Mouse (Mus musculus) intestine, embryonic 15.5 days (tissue): ENCODE measurements at regions not wholly inside any gene's neighbourhood (a gene's known extent, or its start where the extent isn't known, plus 50 kb on each side); places are given as distances from the start of the nearest gene placed in this dataset.

Experiments
- ATAC-seq: fragments of 200-750 bp; cut with Nextera tagmentation; 2 replicates; pipeline ENCODE4 v1.8.0; 2017; ENCODE audit warnings: moderate TSS enrichment, moderate library complexity
- H3K27ac ChIP-seq: fragments of 300-500 bp; sonication (generic); 2 replicates; pipeline ENCODE4 v1.5.1; 2015; ENCODE audit warnings: mild to moderate bottlenecking, inconsistent platforms
- H3K27me3 ChIP-seq: fragments of 300-500 bp; sonication (generic); replicated peaks from 2 replicates; pipeline ENCODE4 v1.6.1; 2015; ENCODE audit warnings: inconsistent platforms
- H3K36me3 ChIP-seq: fragments of 300-500 bp; sonication (generic); 2 replicates; pipeline ENCODE4 v1.6.1; 2015; ENCODE audit warnings: inconsistent platforms
- H3K4me1 ChIP-seq: fragments of 300-500 bp; sonication (generic); replicated peaks from 2 replicates; pipeline ENCODE4 v1.6.1; 2015; ENCODE audit warnings: inconsistent platforms
- H3K4me2 ChIP-seq: fragments of 300-500 bp; sonication (generic); replicated peaks from 2 replicates; pipeline ENCODE4 v1.6.1; 2015; ENCODE audit warnings: mild to moderate bottlenecking, inconsistent platforms
- H3K4me3 ChIP-seq: fragments of 300-500 bp; sonication (generic); replicated peaks from 2 replicates; pipeline ENCODE4 v1.5.1; 2015; ENCODE audit warnings: inconsistent platforms
- H3K9ac ChIP-seq: fragments of 300-500 bp; sonication (generic); 2 replicates; pipeline ENCODE4 v1.6.1; 2015; ENCODE audit warnings: inconsistent platforms
- H3K9me3 ChIP-seq: fragments of 300-500 bp; sonication (generic); 2 replicates; pipeline ENCODE4 v1.6.1; 2016; ENCODE audit warnings: inconsistent platforms
- WGBS: fragments of 180-500 bp; shearing (Covaris S2); methylation state at CpG from one replicate; pipeline ENCODE4 v1.1.7; 2015; 5-methylcytosine and 5-hydroxymethylcytosine counted together

- no peaks in the 10 kb centered on the region for H3K4me1 ChIP-seq
- ATAC-seq: no peak
- H3K36me3 ChIP-seq: no peaks in the 10 kb centered on the region
- no peak overlapping the region for H3K9ac ChIP-seq
- H3K4me2 ChIP-seq: no peak overlapping the region
- H3K4me3 ChIP-seq: no peak overlapping the region
- WGBS: 90% methylated on average over 5 of the region's 5 CpGs
- no peaks in the 10 kb centered on the region for H3K27me3 ChIP-seq
- H3K9me3 ChIP-seq: no peaks in the 10 kb centered on the region
- no peak overlapping the region for H3K27ac ChIP-seq
Measured at GRCm38 (mm10) chr3:50978636-50979035, 245.6 kb upstream of the Noct start.

GRCm38 (mm10) chr3:50979592-50979991, 244.7 kb upstream of the Noct start:
- no peak overlapping the region for H3K27ac ChIP-seq
- no peak overlapping the region for H3K4me2 ChIP-seq
- 0 out of 2 replicates have a peak, but pooled peaks cover 2% of the 10 kb centered on the region for H3K4me1 ChIP-seq
- no peaks in the 10 kb centered on the region for H3K36me3 ChIP-seq
- no peak overlapping the region for H3K4me3 ChIP-seq
- no peaks in the 10 kb centered on the region for H3K27me3 ChIP-seq
- no peak for ATAC-seq
- WGBS: 85% methylated on average over 3 of the region's 3 CpGs
- H3K9ac ChIP-seq: no peak overlapping the region
- H3K9me3 ChIP-seq: no peaks in the 10 kb centered on the region

GRCm38 (mm10) chr3:50981751-50982150, 242.5 kb upstream of the Noct start:
- Histone ChIP-seq H3K4me1 (0 out of 2 replicates have a peak, but pooled peaks cover 2% of the 10 kb centered on the region), H3K27ac (no peak overlapping the region), H3K27me3 (no peaks in the 10 kb centered on the region), H3K9me3 (no peaks in the 10 kb centered on the region), H3K36me3 (no peaks in the 10 kb centered on the region), H3K9ac (no peak overlapping the region), H3K4me2 (no peak overlapping the region), H3K4me3 (no peak overlapping the region)
- WGBS: 94% methylated on average over 7 of the region's 7 CpGs
- no peak for ATAC-seq

- 26% methylated on average over 9 of the region's 9 CpGs for WGBS
- H3K4me1 ChIP-seq: 0 out of 2 replicates have a peak, but pooled peaks cover 2% of the 10 kb centered on the region
- H3K4me3 ChIP-seq: no peak overlapping the region
- H3K4me2 ChIP-seq: no peak overlapping the region
- H3K27ac ChIP-seq: no peak overlapping the region
- H3K36me3 ChIP-seq: no peaks in the 10 kb centered on the region
- no peaks in the 10 kb centered on the region for H3K27me3 ChIP-seq
- H3K9ac ChIP-seq: no peak overlapping the region
- no peaks in the 10 kb centered on the region for H3K9me3 ChIP-seq
- no peak for ATAC-seq
Measured at GRCm38 (mm10) chr3:50982649-50983048, 241.6 kb upstream of the Noct start.

- no peaks in the 10 kb centered on the region for H3K27me3 ChIP-seq
- 0 out of 2 replicates have a peak, but pooled peaks cover 2% of the 10 kb centered on the region for H3K4me1 ChIP-seq
- H3K36me3 ChIP-seq: no peaks in the 10 kb centered on the region
- H3K4me3 ChIP-seq: no peak overlapping the region
- H3K9ac ChIP-seq: no peak overlapping the region
- no peak overlapping the region for H3K27ac ChIP-seq
- H3K4me2 ChIP-seq: no peak overlapping the region
- 42% methylated on average over 5 of the region's 5 CpGs for WGBS
- no peak for ATAC-seq
- no peaks in the 10 kb centered on the region for H3K9me3 ChIP-seq
Measured at GRCm38 (mm10) chr3:50983126-50983525, 241.1 kb upstream of the Noct start.

- Histone ChIP-seq H3K36me3 (no peaks in the 10 kb centered on the region), H3K4me1 (0 out of 2 replicates have a peak, but pooled peaks cover 2% of the 10 kb centered on the region), H3K4me3 (no peak overlapping the region), H3K9ac (no peak overlapping the region), H3K9me3 (no peaks in the 10 kb centered on the region), H3K4me2 (no peak overlapping the region), H3K27me3 (no peaks in the 10 kb centered on the region), H3K27ac (no peak overlapping the region)
- 54% methylated on average over 12 of the region's 12 CpGs for WGBS
- ATAC-seq: no peak
Measured at GRCm38 (mm10) chr3:50983962-50984765, 240.1 kb upstream of the Noct start.

- ATAC-seq: no peak
- Histone ChIP-seq H3K4me3 (no peak overlapping the region), H3K27me3 (no peaks in the 10 kb centered on the region), H3K36me3 (no peaks in the 10 kb centered on the region), H3K27ac (no peak overlapping the region), H3K4me2 (no peak overlapping the region), H3K4me1 (0 out of 2 replicates have a peak, but pooled peaks cover 2% of the 10 kb centered on the region), H3K9me3 (no peaks in the 10 kb centered on the region), H3K9ac (no peak overlapping the region)
- 95% methylated on average over 12 of the region's 12 CpGs for WGBS
Measured at GRCm38 (mm10) chr3:50987821-50988220, 236.4 kb upstream of the Noct start.

- Histone ChIP-seq H3K36me3 (no peaks in the 10 kb centered on the region), H3K4me2 (no peak overlapping the region), H3K27ac (no peak overlapping the region), H3K4me3 (no peak overlapping the region), H3K9me3 (no peaks in the 10 kb centered on the region), H3K9ac (no peak overlapping the region), H3K27me3 (no peaks in the 10 kb centered on the region), H3K4me1 (no peaks in the 10 kb centered on the region)
- ATAC-seq: no peak
- 76% methylated on average over 11 of the region's 11 CpGs for WGBS
Measured at GRCm38 (mm10) chr3:50990810-50991209, 233.4 kb upstream of the Noct start.

GRCm38 (mm10) chr3:50992581-50993313, 231.5 kb upstream of the Noct start:
- H3K27ac ChIP-seq: no peak overlapping the region
- H3K4me2 ChIP-seq: no peak overlapping the region
- H3K27me3 ChIP-seq: no peaks in the 10 kb centered on the region
- no peaks in the 10 kb centered on the region for H3K36me3 ChIP-seq
- no peak overlapping the region for H3K9ac ChIP-seq
- no peak overlapping the region for H3K4me3 ChIP-seq
- H3K4me1 ChIP-seq: no peaks in the 10 kb centered on the region
- no peaks in the 10 kb centered on the region for H3K9me3 ChIP-seq
- ATAC-seq: no peak
- 47% methylated on average over 9 of the region's 9 CpGs for WGBS

- Histone ChIP-seq H3K27ac (no peak overlapping the region), H3K4me2 (no peak overlapping the region), H3K36me3 (no peaks in the 10 kb centered on the region), H3K9me3 (no peaks in the 10 kb centered on the region), H3K4me3 (no peak overlapping the region), H3K4me1 (no peaks in the 10 kb centered on the region), H3K9ac (no peak overlapping the region), H3K27me3 (no peaks in the 10 kb centered on the region)
- ATAC-seq: no peak
- WGBS: 51% methylated on average over 3 of the region's 3 CpGs
Measured at GRCm38 (mm10) chr3:50999745-51000144, 224.5 kb upstream of the Noct start.

GRCm38 (mm10) chr3:51000938-51001337, 223.3 kb upstream of the Noct start:
- no peak for ATAC-seq
- Histone ChIP-seq H3K9ac (no peak overlapping the region), H3K27ac (no peak overlapping the region), H3K4me2 (no peak overlapping the region), H3K4me1 (no peaks in the 10 kb centered on the region), H3K36me3 (no peaks in the 10 kb centered on the region), H3K9me3 (no peaks in the 10 kb centered on the region), H3K4me3 (no peak overlapping the region), H3K27me3 (no peaks in the 10 kb centered on the region)
- WGBS: 85% methylated on average over 7 of the region's 7 CpGs

- Histone ChIP-seq H3K27me3 (no peaks in the 10 kb centered on the region), H3K36me3 (no peaks in the 10 kb centered on the region), H3K9me3 (no peaks in the 10 kb centered on the region), H3K27ac (no peak overlapping the region), H3K9ac (no peak overlapping the region), H3K4me2 (no peak overlapping the region), H3K4me1 (no peaks in the 10 kb centered on the region), H3K4me3 (no peak overlapping the region)
- 68% methylated on average over 6 of the region's 6 CpGs for WGBS
- no peak for ATAC-seq
Measured at GRCm38 (mm10) chr3:51002662-51003061, 221.6 kb upstream of the Noct start.
